Mouse (Mus musculus) neural tube, embryonic 11.5 days (tissue): Measurements from ENCODE around the gene Adgrl3. TPM values are rescaled to one million over a fixed set of nuclear protein-coding genes. Genes with fewer than 3 reads are reported as not detected.

Source experiments
- ATAC-seq: fragments of 200-750 bp; cut with Nextera tagmentation; 2 replicates; pipeline ENCODE4 v1.8.0; 2017; ENCODE audit warnings: moderate number of reproducible peaks, mild to moderate bottlenecking, moderate TSS enrichment, moderate library complexity; ENCODE audit not compliant: insufficient read depth, low FRiP score, low TSS enrichment
- DNase-seq: peaks from one replicate; pipeline ENCODE4 v3.0.0-alpha.2; 2015; ENCODE audit warnings: low spot score
- H3K27ac ChIP-seq: fragments of 300-500 bp; sonication (generic); 2 replicates; pipeline ENCODE4 v1.5.1; 2014; ENCODE audit warnings: low read depth, mild to moderate bottlenecking, low read length
- H3K27me3 ChIP-seq: fragments of 300-500 bp; sonication (generic); 2 replicates; pipeline ENCODE4 v1.6.1; 2014; ENCODE audit warnings: mild to moderate bottlenecking, low read length, mixed read lengths; ENCODE audit not compliant: control insufficient read depth, insufficient read depth
- H3K36me3 ChIP-seq: fragments of 300-500 bp; sonication (generic); 2 replicates; pipeline ENCODE4 v1.6.1; 2014; ENCODE audit warnings: mild to moderate bottlenecking, low read length, moderate library complexity, mixed read lengths; ENCODE audit not compliant: control insufficient read depth, insufficient read depth
- H3K4me1 ChIP-seq: fragments of 300-500 bp; sonication (generic); 2 replicates; pipeline ENCODE4 v1.6.1; 2014; ENCODE audit warnings: low read length, mixed read lengths; ENCODE audit not compliant: control insufficient read depth, insufficient read depth
- H3K4me2 ChIP-seq: fragments of 300-500 bp; sonication (generic); 2 replicates; pipeline ENCODE4 v1.6.1; 2014; ENCODE audit warnings: low read depth, mild to moderate bottlenecking, moderate library complexity
- H3K4me3 ChIP-seq: fragments of 300-500 bp; sonication (generic); 2 replicates; pipeline ENCODE4 v1.5.1; 2014; ENCODE audit warnings: low read depth, low read length
- H3K9ac ChIP-seq: fragments of 300-500 bp; sonication (generic); 2 replicates; pipeline ENCODE4 v1.6.1; 2014; ENCODE audit warnings: mild to moderate bottlenecking, low read length
- H3K9me3 ChIP-seq: fragments of 300-500 bp; sonication (generic); 2 replicates; pipeline ENCODE4 v1.6.1; 2016; ENCODE audit warnings: low read length; ENCODE audit not compliant: control insufficient read depth
- WGBS: fragments of 180-500 bp; shearing (Covaris S2); extraction: QIAGEN DNeasy Blood & Tissue Kit; methylation state at CpG from one replicate; pipeline ENCODE4 v1.1.7; 2014; 5-methylcytosine and 5-hydroxymethylcytosine counted together
- polyA plus RNA-seq: library from polyadenylated mRNA; unstranded; fragments of >200 nt; fragmentation: Nextera tagmentation; extraction: Ambion mirVana; gene quantifications from 2 replicates; pipeline ENCODE4 v1.2.1, GENCODE M21; 2014

The Adgrl3 gene
- polyA plus RNA-seq, 1 experiment from 2014 or later, result 25.0 TPM

DNA sequence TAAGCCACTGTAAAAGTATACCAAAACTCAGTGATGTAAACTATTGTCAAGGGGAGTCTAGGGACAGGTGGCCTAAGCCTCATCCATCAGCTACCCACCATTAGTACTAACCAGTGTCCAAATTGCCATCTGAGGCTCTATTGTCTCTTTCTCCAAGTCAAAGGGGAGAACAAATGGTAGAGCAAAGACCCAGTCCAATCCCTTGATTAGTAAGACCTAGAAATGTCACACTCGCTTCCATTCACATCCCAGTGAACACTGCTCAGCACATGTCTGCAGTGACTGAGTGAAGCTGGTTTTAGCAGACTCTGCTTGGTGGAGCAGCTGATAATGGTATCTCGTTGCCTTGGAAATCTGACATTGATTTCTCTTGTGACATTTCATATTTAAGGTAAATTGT is 735.8 kb downstream of the Adgrl3 start:
- Histone ChIP-seq H3K27ac (no peak overlapping the region), H3K9ac (no peak overlapping the region), H3K27me3 (no peaks in the 10 kb centered on the region), H3K4me3 (no peak overlapping the region), H3K36me3 (no peaks in the 10 kb centered on the region), H3K4me1 (no peaks in the 10 kb centered on the region), H3K4me2 (no peak overlapping the region), H3K9me3 (no peaks in the 10 kb centered on the region)
- ATAC-seq, result no peak
- WGBS, result 76% methylated on average over 2 of the region's 2 CpGs
- no peak for DNase-seq

DNA sequence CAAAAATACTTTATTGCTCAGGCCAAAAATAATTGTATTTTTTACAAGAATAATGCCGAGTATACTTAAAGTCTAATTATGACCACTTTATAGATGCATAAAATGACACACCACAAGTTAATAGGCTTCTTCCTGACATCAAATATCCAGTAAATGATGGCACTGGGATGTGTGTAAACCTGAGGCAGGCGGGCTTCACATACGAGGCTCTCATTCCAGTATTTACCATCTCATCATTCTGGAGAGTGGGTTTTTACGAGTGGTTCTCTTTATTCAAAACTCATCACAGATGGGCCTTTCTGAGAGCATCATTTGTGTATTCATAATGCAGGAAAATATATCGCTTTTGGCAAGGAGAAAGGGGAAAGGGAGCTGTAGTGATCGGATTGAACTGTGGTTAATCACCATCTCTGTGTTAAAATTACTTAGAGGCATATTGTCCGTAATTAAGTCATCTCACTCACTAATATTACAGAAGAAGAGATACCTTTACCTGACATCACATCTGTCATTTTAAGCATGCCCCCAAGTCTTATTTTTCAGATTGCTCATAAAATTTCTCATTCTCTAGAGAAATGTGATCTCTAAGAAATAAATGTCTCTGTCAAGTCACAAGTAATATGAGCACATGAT is 737.3 kb downstream of the Adgrl3 start:
- Histone ChIP-seq H3K4me3 (no peak overlapping the region), H3K4me2 (no peak overlapping the region), H3K36me3 (no peaks in the 10 kb centered on the region), H3K9ac (no peak overlapping the region), H3K27ac (no peak overlapping the region), H3K9me3 (no peaks in the 10 kb centered on the region), H3K27me3 (no peaks in the 10 kb centered on the region), H3K4me1 (no peaks in the 10 kb centered on the region)
- no peak for DNase-seq
- no peak for ATAC-seq
- 76% methylated on average over 7 of the region's 7 CpGs for WGBS

DNA sequence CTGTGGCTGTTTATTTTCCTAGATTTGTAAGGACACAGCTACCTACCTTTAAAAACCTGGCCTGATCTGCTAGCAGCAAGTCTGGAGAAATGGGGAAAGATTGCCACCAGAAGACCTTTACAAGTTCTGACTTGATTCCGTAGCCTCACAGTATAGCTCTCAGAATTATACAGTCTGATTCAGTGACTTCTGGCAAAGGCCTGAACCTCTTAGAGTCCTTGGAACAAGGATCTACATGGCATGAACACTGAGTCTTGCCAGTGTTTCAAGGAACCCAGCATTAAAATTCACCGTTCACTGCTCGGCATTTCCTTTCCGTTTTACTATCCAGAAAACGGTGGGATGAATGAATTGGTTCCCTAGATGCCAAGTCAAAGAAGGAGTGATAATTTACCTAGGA is 756.3 kb downstream of the Adgrl3 start:
- no peak; the same call in 1 of the 2 replicates for ATAC-seq
- Histone ChIP-seq H3K9me3 (no peaks in the 10 kb centered on the region), H3K27me3 (no peaks in the 10 kb centered on the region), H3K36me3 (no peaks in the 10 kb centered on the region), H3K4me3 (no peak overlapping the region), H3K9ac (no peak overlapping the region), H3K4me2 (no peak overlapping the region), H3K27ac (no peak overlapping the region), H3K4me1 (0 out of 2 replicates have a peak, but pooled peaks cover 2% of the 10 kb centered on the region)
- no peak for DNase-seq
- 78% methylated on average over 5 of the region's 5 CpGs for WGBS

DNA sequence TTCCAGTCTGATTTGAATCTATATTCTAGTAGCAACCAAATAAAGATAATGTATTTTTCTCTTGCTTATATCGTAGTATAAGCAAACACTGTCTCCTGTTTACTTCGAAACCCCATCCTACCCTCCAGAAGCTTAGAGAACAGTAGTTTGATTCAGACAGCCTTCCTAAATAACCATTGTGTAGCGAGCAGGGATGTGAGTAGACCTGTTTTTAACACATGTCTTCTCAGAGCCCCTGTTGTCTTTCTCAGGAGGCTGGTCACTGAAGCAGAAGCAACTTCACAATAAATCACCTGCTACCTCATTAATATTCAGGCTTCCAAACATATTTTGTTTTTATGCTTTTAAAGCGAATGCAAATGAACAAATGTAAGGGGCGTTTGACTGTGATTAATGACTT is 756.8 kb downstream of the Adgrl3 start:
- DNase-seq, result no peak
- H3K27me3 ChIP-seq, result no peaks in the 10 kb centered on the region
- 53% methylated on average over 5 of the region's 5 CpGs for WGBS
- no peaks in the 10 kb centered on the region for H3K36me3 ChIP-seq
- H3K4me3 ChIP-seq, result no peak overlapping the region
- H3K4me1 ChIP-seq, result 0 out of 2 replicates have a peak, but pooled peaks cover 2% of the 10 kb centered on the region
- no peak overlapping the region for H3K27ac ChIP-seq
- H3K9ac ChIP-seq, result no peak overlapping the region
- peak; percentile 76 for ATAC-seq
- no peaks in the 10 kb centered on the region for H3K9me3 ChIP-seq
- H3K4me2 ChIP-seq, result no peak overlapping the region

DNA sequence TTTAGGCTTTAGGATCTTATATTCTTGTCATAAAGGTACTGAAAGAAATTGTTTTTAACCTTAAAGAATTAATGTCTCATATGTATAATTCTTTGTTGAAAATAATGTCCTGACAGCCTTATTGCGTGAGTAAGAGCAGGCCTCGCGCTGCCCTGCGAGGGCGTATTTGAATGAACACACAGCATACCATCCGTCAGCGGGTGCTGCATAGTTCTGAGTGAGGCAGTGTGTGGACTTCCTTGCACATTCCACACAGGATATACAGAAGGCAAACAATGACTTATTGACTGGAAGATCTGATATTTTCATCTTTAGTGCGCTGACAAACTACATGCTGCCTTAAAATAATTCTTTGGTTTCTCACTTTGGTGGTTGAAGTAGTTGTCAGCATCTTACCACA is 764.8 kb downstream of the Adgrl3 start:
- no peaks in the 10 kb centered on the region for H3K36me3 ChIP-seq
- no peak overlapping the region for H3K4me3 ChIP-seq
- no peaks in the 10 kb centered on the region for H3K27me3 ChIP-seq
- no peak for DNase-seq
- H3K9ac ChIP-seq, result no peak overlapping the region
- H3K27ac ChIP-seq, result no peak overlapping the region
- no peaks in the 10 kb centered on the region for H3K4me1 ChIP-seq
- H3K9me3 ChIP-seq, result no peaks in the 10 kb centered on the region
- no peak overlapping the region for H3K4me2 ChIP-seq
- WGBS, result 79% methylated on average over 8 of the region's 8 CpGs
- no peak for ATAC-seq

DNA sequence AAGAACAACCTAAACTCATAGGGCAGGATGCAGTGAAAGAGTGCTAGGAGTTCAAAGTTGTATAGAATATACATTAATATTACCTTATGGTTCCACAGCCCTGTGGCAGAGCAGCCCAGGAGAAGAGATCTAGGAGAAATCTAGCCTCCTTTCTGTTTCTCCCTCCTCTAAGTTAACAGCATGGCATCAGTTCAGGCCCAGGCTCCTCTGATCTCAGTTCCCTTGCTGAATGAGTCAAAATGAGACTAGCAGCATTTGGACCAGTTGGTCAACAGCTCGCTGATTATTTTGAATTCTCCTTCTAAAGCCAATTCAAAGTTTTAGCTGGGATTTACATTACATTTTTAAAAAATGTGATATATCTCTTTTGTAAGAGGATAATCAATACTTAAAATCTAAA is 770.8 kb downstream of the Adgrl3 start:
- Histone ChIP-seq H3K4me3 (no peak overlapping the region), H3K9ac (no peak overlapping the region), H3K27me3 (no peaks in the 10 kb centered on the region), H3K36me3 (no peaks in the 10 kb centered on the region), H3K9me3 (no peaks in the 10 kb centered on the region), H3K4me2 (no peak overlapping the region), H3K4me1 (no peaks in the 10 kb centered on the region), H3K27ac (no peak overlapping the region)
- DNase-seq (no peak), ATAC-seq (no peak)
- 87% methylated on average over 1 of the region's 1 CpGs for WGBS

DNA sequence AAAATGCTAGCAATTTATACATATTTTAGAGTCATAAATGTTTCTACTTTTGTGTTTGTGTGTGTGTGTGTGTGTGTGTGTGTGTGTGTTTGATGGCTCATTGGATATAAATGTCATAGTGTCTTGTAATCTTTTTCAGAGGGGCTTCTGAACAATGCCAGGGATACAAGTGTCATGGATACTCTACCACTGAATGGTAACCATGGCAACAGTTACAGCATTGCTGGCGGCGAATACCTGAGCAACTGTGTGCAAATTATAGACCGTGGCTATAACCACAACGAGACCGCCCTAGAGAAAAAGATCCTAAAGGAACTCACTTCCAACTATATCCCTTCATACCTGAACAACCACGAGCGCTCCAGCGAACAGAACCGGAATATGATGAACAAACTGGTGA is 774.2 kb downstream of the Adgrl3 start:
- H3K27ac ChIP-seq, result no peak overlapping the region
- H3K9ac ChIP-seq, result no peak overlapping the region
- H3K36me3 ChIP-seq, result no peaks in the 10 kb centered on the region
- no peaks in the 10 kb centered on the region for H3K27me3 ChIP-seq
- no peaks in the 10 kb centered on the region for H3K9me3 ChIP-seq
- 0 out of 2 replicates have a peak, but pooled peaks have one; percentile 16 for ATAC-seq
- no peak overlapping the region for H3K4me3 ChIP-seq
- DNase-seq, result no peak
- H3K4me2 ChIP-seq, result no peak overlapping the region
- H3K4me1 ChIP-seq, result no peaks in the 10 kb centered on the region
- WGBS, result 95% methylated on average over 9 of the region's 9 CpGs

DNA sequence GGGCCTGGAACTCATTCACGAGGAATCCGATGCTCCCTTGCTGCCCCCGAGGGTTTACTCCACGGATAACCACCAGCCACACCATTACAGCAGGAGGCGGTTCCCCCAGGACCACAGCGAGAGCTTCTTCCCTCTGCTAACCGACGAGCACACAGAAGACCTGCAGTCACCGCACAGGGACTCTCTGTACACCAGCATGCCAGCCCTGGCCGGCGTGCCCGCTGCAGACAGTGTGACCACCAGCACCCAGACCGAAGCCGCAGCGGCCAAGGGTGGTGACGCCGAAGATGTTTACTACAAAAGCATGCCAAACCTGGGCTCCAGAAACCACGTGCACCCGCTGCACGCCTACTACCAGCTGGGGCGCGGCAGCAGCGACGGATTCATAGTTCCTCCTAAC is 774.7 kb downstream of the Adgrl3 start:
- Histone ChIP-seq H3K4me1 (no peaks in the 10 kb centered on the region), H3K27ac (no peak overlapping the region), H3K27me3 (no peaks in the 10 kb centered on the region), H3K4me2 (no peak overlapping the region), H3K9me3 (no peaks in the 10 kb centered on the region), H3K4me3 (no peak overlapping the region), H3K9ac (no peak overlapping the region), H3K36me3 (no peaks in the 10 kb centered on the region)
- peak; percentile 31; the same call in 1 of the 2 replicates for ATAC-seq
- DNase-seq, result no peak
- 89% methylated on average over 24 of the region's 24 CpGs for WGBS

DNA sequence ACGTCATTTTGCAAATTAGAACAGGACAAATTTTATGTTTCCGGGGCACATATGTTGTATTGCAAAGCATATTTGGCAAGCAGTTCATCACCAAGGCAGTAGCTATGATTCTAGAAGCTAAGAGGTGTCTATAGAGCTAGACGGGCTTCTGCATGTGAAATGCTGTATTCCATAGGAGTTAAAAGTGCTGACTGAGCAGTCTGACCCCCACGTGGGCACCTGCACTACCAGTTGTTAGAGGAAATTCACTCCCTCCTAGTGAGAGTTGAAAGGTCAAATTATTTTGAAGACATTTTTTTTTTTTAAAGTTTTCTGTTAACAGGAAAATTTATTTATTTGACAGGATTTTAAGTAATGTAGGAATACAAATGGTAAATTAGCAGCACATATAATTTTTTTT is 776.2 kb downstream of the Adgrl3 start:
- WGBS, result 81% methylated on average over 4 of the region's 4 CpGs
- no peak for ATAC-seq

More for the DNA sequence above, 776.2 kb downstream of the Adgrl3 start:
- no peak overlapping the region for H3K27ac ChIP-seq
- H3K9ac ChIP-seq, result no peak overlapping the region
- no peak for DNase-seq
- no peak overlapping the region for H3K4me2 ChIP-seq
- H3K4me3 ChIP-seq, result no peak overlapping the region
- no peaks in the 10 kb centered on the region for H3K4me1 ChIP-seq
- H3K36me3 ChIP-seq, result no peaks in the 10 kb centered on the region
- H3K27me3 ChIP-seq, result no peaks in the 10 kb centered on the region
- H3K9me3 ChIP-seq, result no peaks in the 10 kb centered on the region
